Mouse (Mus musculus) heart, embryonic 12.5 days (tissue): ENCODE results near the gene Gm29133. TPM values are rescaled to one million over a fixed set of nuclear protein-coding genes. Genes with fewer than 3 reads are reported as not detected.

Experiments used
- ATAC-seq: fragments of 200-750 bp; cut with Nextera tagmentation; 2 replicates; pipeline ENCODE4 v1.8.0; 2017; ENCODE audit warnings: moderate TSS enrichment, moderate library complexity; ENCODE audit not compliant: insufficient number of reproducible peaks, low FRiP score
- H3K27ac ChIP-seq: fragments of 300-500 bp; sonication (generic); 2 replicates; pipeline ENCODE4 v1.5.1; 2016; ENCODE audit warnings: mild to moderate bottlenecking, moderate library complexity; ENCODE audit not compliant: poor library complexity, severe bottlenecking
- H3K27me3 ChIP-seq: fragments of 300-500 bp; sonication (generic); replicated peaks from 2 replicates; pipeline ENCODE4 v1.6.1; 2016; ENCODE audit warnings: mild to moderate bottlenecking, moderate library complexity
- H3K36me3 ChIP-seq: fragments of 300-500 bp; sonication (generic); 2 replicates; pipeline ENCODE4 v1.6.1; 2016; ENCODE audit warnings: mild to moderate bottlenecking, moderate library complexity
- H3K4me1 ChIP-seq: fragments of 300-500 bp; sonication (generic); replicated peaks from 2 replicates; pipeline ENCODE4 v1.6.1; 2016; ENCODE audit warnings: mild to moderate bottlenecking
- H3K4me2 ChIP-seq: fragments of 300-500 bp; sonication (generic); 2 replicates; pipeline ENCODE4 v1.6.1; 2016; ENCODE audit warnings: mild to moderate bottlenecking, moderate library complexity
- H3K4me3 ChIP-seq: fragments of 300-500 bp; sonication (generic); 2 replicates; pipeline ENCODE4 v1.5.1; 2016; ENCODE audit warnings: mild to moderate bottlenecking
- H3K9ac ChIP-seq: fragments of 300-500 bp; sonication (generic); 2 replicates; pipeline ENCODE4 v1.6.1; 2016; ENCODE audit warnings: mild to moderate bottlenecking, moderate library complexity
- H3K9me3 ChIP-seq: fragments of 300-500 bp; sonication (generic); replicated peaks from 2 replicates; pipeline ENCODE4 v1.6.1; 2016; ENCODE audit warnings: mild to moderate bottlenecking, moderate library complexity
- WGBS: fragments of 180-500 bp; shearing (Covaris S2); methylation state at CpG from one replicate; pipeline ENCODE4 v1.1.7; 2016; 5-methylcytosine and 5-hydroxymethylcytosine counted together
- polyA plus RNA-seq: library from polyadenylated mRNA; unstranded; fragments of >200 nt; fragmentation: Nextera tagmentation; extraction: Ambion mirVana; gene quantifications from 2 replicates; pipeline ENCODE4 v1.2.1, GENCODE M21; 2016

Gene Gm29133
- polyA plus RNA-seq, 1 experiment from 2014 or later: not detected

GRCm38 (mm10) chr3:75808001-75808400 lies 60.0 kb downstream of the Gm29133 start:
- Histone ChIP-seq H3K27ac (no peak overlapping the region), H3K4me1 (no peaks in the 10 kb centered on the region), H3K27me3 (no peaks in the 10 kb centered on the region), H3K9ac (no peak overlapping the region), H3K36me3 (no peaks in the 10 kb centered on the region), H3K4me3 (no peak overlapping the region), H3K4me2 (no peak overlapping the region), H3K9me3 (no peaks in the 10 kb centered on the region)
- no peak for ATAC-seq

- Histone ChIP-seq H3K4me2 (no peak overlapping the region), H3K27ac (no peak overlapping the region), H3K4me3 (no peak overlapping the region), H3K9ac (no peak overlapping the region), H3K4me1 (no peaks in the 10 kb centered on the region), H3K27me3 (no peaks in the 10 kb centered on the region), H3K36me3 (no peaks in the 10 kb centered on the region), H3K9me3 (no peaks in the 10 kb centered on the region)
- 87% methylated on average over 1 of the region's 1 CpGs for WGBS
- no peak for ATAC-seq
Observed at GRCm38 (mm10) chr3:75823934-75824333, 75.9 kb downstream of the Gm29133 start.

- Histone ChIP-seq H3K4me2 (no peak overlapping the region), H3K4me3 (no peak overlapping the region), H3K9ac (no peak overlapping the region), H3K36me3 (no peaks in the 10 kb centered on the region), H3K27ac (no peak overlapping the region), H3K9me3 (no peaks in the 10 kb centered on the region), H3K4me1 (no peaks in the 10 kb centered on the region), H3K27me3 (no peaks in the 10 kb centered on the region)
- WGBS: 67% methylated on average over 1 of the region's 1 CpGs
- ATAC-seq: no peak
Observed at GRCm38 (mm10) chr3:75824458-75824857, 76.5 kb downstream of the Gm29133 start.

GRCm38 (mm10) chr3:75834827-75835226 lies 86.8 kb downstream of the Gm29133 start:
- Histone ChIP-seq H3K4me2 (no peak overlapping the region), H3K27me3 (no peaks in the 10 kb centered on the region), H3K9me3 (no peaks in the 10 kb centered on the region), H3K4me3 (no peak overlapping the region), H3K4me1 (no peaks in the 10 kb centered on the region), H3K27ac (no peak overlapping the region), H3K36me3 (no peaks in the 10 kb centered on the region), H3K9ac (no peak overlapping the region)
- 69% methylated on average over 2 of the region's 2 CpGs for WGBS
- ATAC-seq: no peak

- H3K4me1 ChIP-seq: no peaks in the 10 kb centered on the region
- no peaks in the 10 kb centered on the region for H3K27me3 ChIP-seq
- no peak for ATAC-seq
- H3K9ac ChIP-seq: no peak overlapping the region
- no peak overlapping the region for H3K4me3 ChIP-seq
- 65% methylated on average over 5 of the region's 5 CpGs for WGBS
- H3K36me3 ChIP-seq: no peaks in the 10 kb centered on the region
- H3K4me2 ChIP-seq: no peak overlapping the region
- H3K9me3 ChIP-seq: no peaks in the 10 kb centered on the region
- no peak overlapping the region for H3K27ac ChIP-seq
Observed at GRCm38 (mm10) chr3:75835286-75835967, 87.4 kb downstream of the Gm29133 start.

Other genes starting within 250 kb of the Gm29133 start
- gene Pdcd10, start 191.3 kb upstream of the Gm29133 start, polyA plus RNA-seq: 62.5 and 64.4 TPM in 2 replicates
- gene Serpini1, start 190.7 kb upstream of the Gm29133 start, polyA plus RNA-seq: 0.75 and 0.94 TPM in 2 replicates
- 62.9 and 69.1 TPM in 2 replicates for gene Golim4, start 208.8 kb downstream of the Gm29133 start, polyA plus RNA-seq